Mouse (Mus musculus): ENCODE results near the gene Il2ra.
"Not testable (repeated sequence)": the region's sequence is repeated elsewhere in the genome, so short reads cannot be mapped to it uniquely, and the experiment has no call there.

Il2ra gene

DNA sequence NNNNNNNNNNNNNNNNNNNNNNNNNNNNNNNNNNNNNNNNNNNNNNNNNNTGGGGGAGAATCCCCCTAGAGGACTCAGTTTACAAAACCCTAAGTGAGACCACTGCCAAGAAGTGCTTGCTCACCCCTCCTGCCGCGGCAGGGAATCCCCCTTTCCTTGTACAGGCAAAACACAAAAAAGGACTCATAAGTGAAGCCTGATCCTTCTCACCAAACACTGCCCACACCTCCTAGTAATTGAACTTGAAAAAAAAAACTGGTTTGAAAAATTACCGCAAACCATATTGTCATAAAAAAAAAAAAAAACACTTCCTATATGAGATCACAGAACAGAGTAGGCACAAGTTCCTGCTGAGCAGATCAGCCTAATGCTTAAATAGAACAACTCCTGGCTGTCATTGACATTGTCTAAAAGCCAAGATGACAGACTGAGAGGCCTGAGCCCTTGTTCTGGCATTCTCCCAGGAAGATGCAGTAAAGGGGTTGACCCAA lies at the start of gene Il2ra:
Il2ra (plus strand) TSS at position 357 of the 491 bp plus-strand sequence.
- DNase-seq: no peak

DNA sequence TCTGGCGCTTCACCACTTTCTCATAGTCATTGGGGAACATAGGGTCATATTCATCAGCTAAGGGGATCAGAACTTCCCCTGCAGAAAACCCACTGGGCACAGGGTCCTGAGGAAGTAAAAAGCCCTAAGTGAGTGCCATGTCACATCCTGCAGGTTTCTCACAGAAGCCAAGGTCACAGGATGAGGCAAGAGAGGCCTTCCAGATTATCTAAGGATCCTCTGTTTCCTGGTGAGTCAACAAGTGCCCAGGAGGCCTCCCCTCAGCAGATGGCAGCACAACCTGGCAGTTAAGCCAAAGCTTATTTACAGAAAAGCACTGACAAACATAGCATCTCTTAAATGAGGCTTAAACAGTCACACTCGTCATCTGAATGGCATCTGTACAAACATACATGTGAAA lies 45.9 kb upstream of the Il2ra start:
- DNase-seq: no peak

DNA sequence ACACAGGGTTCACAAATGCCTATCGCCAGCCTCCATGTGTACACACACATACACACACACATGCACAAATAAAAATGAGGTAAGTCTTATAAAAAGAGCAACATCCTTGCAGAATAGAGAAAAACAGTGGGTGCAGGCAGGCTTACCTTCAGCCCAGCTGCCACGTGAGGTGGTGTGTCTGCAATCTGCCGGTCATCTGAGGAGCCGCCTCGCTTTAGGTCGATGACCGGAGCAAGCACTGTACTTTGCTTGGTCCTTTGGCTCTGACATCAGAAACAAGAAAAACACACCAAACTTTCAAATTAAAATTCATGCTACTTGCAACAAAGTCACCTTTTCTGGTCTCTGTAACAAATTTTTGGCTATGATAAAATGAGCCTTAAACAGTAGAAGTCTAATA lies 44.7 kb upstream of the Il2ra start:
- no peak for DNase-seq

DNA sequence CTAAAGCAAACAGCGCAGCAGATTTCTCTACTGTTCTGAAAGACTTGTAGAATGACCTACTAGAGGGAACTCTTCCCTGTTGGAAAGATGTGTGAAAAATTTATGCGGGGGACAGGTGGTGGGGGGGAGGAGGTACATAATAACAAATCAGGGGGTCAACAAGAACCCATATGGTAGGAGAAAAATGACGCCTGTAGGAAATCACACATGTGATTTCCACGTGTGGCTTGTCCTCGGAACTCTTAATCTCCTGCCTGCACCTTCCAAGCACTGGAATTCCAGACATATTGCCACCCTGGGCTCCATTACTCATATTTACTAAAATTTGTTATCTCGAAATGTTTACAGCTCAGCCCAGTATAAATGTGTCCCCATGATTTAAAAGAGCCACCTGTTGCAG lies 40.8 kb upstream of the Il2ra start:
- DNase-seq: no peak

DNA sequence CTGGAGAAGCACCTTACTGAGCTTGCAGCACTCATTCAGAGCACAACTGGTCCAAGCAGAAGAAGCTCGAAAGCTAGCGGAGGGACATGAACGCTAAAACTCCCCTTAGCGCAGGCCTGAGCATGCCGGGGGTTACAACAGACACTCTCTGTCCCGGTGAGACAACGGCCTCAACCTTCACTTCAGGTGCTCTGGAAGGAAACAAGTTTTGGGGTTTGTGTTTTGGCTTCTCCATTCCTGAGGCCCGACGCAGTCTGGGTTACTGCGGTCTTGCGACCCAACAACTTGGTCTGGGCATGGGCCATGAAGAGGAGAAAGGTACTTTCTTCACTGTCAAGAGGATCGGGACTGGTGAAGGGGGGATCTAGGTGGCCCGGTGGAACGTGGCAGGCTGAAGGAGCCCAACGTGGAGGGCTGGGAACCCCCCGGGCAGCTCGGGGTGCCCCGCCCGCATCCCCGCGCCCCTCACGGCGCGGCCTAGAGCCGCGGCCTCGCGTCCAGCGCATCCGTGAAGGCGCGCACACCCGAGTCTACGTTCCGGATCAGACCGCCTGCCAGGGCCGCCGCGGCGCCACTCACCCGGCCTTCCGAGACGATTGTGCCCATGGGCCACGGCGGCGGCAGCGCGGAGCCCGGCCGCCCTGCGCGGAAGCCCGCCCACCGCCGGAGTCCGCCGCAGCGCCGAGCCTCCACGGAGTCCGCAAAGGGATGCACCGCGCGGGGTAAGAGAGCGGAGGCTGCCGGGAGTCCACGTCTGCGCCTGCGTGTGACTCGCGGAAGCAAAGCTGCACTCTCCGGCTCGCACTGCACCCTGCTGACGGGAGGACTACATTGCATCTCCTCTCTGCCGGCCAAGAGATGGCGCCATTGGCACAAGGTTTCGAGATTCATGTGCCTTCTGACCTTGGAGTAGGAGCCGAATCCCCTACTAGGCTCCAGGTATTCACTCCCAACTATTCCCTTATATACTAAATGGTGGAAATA lies 39.8 kb upstream of the Il2ra start:
- DNase-seq: peak; percentile 94

DNA sequence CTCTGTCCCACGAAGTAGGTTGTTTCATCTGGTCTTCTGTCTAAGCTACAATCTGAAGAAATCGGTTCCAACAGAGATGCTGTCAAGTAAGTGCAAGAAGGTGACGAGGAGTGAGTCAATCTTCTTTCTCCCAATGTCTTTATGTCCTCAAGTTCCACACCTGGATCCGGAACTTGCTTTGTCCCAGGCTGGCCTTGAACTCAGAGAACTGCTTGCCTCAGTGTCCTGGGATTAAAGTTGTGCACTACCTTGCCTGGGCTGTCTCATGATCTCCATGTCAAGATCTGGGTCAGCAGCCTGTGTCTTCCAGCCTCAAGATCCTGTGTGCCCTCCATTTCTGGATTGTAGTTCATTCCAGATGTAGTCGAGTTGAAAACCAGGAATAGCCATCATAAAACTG lies 38.6 kb upstream of the Il2ra start, which contains the start of gene Rbm17:
Rbm17 (minus strand) TSS at position 101 of the 400 bp plus-strand sequence.
- DNase-seq: no peak

DNA sequence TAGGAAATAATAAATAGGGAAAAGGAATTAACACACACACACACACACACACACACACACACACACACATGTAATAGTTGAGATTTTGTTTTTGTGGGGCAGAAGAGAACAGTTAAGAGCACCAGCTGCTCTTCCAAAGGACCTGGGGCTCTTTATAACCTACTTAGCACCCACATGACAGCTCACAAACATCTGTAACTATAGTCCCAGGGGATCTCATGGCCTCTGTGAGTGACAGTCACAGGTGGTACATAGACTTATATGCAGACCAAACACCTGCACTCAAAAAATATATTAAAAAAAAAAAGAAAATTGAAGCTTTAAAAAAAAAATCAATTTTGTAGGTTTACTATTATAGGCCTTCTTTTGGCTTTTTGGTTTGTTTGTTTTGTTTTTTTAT lies 37.7 kb upstream of the Il2ra start:
- DNase-seq: no peak

DNA sequence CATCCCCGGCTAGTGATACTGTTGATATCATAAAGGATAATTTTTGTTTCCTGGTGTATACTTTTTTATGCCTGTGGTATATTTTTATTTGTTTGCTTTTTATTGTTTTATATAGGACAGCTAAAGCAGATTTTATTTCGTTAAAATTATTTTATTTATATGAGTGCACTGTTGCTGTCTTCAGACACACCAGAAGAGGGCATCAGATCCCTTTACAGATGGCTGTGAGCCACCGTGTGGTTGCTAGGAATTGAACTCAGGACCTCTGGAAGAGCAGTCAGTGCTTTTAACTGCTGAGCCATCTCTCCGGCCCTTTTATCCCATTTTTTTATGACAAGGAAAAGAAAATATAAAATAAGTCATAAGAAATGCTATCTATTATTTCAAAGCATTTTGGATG lies 35.9 kb upstream of the Il2ra start:
- not testable (repeated sequence) for DNase-seq

DNA sequence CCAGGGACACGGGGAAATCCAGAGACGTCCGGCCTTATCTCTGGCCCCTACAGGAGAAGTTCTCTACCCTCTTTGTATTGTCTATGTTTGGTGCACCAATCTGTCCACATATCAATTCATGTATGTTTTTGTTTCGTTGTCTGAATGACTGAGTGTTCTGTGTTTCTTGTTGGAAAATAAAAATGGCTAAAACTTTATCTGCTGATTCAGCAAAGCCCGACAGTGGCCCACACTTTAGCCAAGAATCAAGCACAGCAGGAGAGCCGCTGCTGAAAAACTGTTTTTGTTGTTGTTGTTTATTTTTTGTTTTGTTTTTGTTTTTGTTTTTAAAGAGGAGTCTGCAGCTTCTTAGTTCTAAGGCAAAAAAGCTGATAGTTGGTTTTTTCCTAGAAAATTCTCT lies 29.7 kb upstream of the Il2ra start:
- DNase-seq: not testable (repeated sequence)

DNA sequence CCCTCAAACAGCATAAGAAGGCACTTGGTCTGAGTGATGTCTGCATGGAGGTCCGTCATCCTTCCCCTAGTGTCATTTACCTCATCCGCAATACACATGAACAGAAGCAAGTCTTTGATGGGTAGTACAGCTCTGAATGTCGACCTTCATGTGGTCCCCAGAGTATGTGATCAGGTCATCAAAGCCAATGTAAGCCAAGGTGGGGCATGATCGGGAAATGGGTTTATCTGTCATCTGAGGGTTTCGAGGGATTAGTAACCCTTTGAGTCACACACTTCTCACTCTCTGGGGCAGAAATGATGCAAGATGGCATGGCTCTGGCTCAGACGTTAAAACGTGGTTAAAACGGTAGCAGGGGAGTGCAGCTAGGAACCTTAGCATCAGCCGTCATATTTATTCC lies 25.8 kb upstream of the Il2ra start:
- no peak for DNase-seq

DNA sequence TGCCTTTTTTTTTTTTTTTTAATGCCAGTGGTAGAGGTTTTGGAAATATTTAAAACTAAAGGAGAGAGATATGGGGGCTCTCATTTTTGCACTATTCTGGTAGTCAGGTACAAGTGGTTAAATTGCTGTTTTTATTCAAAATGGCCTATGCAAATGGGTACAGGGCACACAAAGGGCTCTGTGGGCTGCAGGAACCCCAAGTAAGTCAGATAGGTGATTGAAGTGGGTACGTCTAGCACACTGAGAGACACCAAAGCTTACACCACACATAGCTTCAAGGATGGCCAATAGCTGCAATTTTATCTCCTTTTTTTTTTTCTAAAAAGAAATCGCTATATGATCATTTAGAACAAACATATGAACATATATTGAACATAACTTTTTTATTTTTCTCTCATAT lies 23.0 kb upstream of the Il2ra start:
- DNase-seq: no peak

DNA sequence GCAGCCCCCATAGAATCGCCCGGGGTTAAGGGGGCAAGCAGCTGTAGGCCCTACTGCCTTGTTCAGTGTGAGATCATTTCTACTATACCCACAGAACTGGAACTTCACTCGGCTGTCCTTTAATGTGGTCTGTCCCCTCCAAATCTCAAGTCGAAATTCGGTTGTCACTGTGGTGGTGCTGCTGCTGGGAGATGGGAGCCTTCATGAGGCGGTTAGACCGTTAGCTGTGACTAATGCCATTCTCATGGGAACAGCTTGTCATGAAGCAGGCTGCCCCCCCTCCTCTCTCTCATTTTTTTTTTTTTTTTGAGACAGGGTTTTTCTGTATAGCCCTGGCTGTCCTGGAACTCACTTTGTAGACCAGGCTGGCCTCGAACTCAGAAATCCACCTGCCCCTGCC lies 19.4 kb upstream of the Il2ra start:
- DNase-seq: no peak

DNA sequence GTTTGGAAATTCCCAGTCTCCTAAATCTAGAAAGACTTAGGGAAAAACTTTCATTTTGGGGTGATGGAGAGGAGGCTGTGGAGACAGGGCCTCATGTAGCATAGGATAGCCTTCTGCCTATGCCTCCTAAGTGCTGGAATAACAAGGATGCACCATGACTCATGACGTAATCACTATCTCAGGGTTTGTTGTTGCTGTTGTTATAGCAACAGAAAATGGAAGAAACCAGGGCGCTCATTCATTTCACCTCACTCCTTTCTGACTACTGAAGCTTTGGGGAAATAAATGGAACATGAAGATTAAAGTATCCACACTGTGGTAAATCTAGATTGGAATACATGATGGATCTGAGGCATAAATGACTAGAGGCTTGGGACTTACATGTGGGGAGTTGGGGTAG lies 18.9 kb upstream of the Il2ra start:
- no peak for DNase-seq

DNA sequence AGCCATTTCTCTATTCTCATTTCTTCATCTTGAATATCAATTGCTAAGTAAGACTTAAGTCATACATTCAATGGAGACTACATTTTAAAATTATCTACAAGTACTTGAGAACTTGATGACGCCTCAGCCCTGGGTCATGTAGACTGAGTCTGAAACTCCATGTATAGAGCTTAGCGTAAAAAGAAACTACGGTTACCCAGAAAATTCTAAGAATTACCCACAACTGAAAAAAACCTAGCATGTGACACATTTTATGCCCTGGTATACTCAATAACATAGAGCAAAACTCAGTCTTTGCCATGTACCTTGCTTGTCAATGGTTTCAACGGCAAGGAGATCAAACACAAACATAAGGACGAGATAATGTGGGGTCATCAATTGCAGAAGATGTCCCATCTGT lies 16.7 kb upstream of the Il2ra start, which contains the start of gene Gm17490:
Gm17490 (minus strand) TSS at position 375 of the 400 bp plus-strand sequence.
- DNase-seq: no peak

DNA sequence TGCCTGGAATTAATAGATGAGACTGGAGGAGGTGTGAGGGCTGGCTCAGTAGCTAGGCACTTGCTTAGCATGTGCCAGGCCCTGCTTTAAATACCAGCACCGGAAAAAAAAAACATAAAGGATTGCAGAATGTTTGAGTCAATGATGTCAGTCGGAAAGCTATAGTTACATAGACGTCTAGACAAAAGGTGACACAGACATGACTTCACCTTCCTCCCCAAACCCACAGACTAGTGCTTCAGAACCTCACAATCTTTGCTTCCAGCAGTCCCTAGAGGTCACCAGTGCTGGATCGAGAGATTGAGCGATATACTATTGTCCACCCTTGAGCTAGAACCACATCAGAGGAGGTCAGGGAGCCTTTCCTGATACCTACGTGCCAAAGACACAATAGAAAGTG lies 7.6 kb upstream of the Il2ra start:
- DNase-seq: no peak

DNA sequence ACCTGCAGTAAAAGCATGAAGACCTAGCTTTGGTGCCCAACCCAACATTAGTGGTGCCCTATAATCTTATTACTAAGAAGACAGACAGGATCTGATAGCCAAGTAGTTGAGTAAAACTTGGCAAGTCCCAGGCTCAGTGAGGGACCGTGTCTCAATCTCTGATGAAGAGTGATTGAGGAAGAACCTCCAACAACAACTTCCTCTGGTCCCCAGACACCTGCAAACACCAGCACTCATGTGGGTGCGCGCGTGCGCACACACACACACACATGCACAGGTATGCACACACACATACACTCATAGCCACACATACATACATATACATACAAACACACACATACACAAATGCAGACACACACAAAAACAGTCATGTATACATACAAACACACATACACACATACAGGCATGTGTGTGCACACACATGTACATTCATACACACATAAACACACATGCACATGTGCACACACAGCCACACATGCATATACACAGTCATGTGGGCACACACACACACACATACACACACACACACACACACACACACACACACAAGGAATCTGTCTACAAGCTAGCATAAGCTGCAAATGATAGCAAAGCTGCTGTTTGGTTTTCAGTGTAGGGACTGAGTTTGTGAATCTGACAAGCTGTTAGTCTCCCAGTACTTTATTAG lies 7.0 kb upstream of the Il2ra start:
- no peak for DNase-seq

DNA sequence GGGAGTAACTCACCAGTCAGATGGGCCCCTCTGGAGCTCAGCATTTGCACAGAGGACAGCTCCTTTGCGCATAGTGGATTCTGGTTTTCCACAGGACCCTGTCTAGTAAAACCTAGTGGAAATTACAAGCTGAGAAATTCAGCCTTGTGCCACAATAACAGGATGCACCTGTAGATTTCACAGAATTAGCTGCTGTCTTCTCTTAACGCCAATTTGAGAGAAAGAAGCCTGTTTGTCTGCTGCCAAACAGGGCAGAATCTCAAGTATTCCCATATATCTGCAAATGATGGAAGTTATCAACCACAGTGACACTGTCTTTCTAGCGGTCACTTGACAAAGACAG lies 6.5 kb upstream of the Il2ra start:
- DNase-seq: no peak

DNA sequence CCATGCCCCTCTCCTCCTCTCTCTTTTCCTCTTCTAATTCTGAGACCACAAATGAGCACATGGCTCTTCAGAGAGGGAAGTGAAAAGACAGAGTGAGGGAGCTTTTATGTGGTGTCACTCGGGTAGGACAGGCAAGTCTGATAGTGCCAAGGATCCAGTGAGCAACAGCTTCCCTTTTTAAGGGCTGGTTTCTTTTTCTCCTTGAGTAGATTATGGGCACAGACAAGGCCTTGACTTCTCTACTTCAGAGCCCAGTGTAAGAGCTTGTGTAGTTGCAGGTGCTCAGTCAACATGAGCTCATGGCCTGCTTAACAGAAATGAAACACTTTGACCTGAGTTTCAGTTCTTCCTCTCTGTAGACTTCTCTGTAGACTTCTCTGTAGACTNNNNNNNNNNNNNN lies 5.5 kb upstream of the Il2ra start:
- peak; percentile 44 for DNase-seq

DNA sequence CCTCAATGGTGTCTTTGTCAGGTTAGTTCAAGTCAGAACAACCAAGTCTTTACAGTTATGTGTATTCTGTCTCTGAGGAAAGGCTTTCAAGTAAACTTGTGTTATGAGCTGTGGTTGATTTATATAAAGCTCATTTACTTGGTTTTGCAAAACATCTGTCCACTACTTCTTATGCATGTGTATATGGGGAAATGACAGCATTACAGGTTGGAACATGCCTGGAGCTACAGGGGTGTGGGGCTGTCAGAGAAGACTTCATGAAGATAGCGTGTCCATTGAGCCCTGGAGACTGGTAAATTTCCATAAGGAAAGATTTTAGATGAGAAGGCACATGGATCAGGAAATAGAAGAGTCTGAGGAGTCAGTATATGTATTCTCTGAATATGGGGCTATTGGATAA lies 1.4 kb downstream of the Il2ra start:
- DNase-seq: no peak

DNA sequence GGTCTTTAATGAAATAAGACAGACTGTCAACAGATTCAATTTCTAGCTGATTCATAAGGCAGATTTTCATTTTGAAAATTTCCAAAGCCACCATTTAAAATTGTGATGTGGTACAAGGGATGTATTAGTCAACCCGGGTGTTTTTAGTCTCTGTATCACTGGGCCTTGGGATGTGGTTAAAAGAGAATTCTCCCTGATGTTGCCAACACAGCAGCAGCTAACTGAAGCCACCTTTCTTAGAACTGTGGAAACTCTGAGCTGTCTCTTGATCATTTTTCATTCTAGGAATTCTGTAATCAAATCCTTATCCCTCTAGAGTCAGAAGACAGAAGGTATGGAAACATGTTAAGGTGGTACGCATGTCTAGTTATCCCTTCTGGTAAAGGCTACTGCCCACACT lies 2.7 kb downstream of the Il2ra start:
- DNase-seq: no peak

DNA sequence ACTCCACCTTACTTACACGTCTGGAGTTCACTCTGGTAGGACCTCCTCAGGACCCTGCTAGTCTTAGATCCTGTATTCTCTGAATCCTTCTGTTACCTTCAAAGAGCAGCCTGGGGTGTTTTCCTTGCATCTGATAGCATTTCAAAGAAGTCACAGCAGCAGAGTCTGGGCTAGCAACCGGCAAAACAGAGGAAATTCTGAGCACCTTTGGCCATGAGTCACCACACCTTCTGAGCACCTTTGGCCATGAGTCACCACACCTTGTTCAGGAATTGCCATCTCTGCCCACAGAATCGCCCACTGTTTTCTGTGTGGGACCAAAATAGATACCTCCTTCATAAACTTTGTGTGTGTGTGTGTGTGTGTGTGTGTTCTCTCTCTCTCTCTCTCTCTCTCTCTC lies 8.9 kb downstream of the Il2ra start:
- no peak for DNase-seq

DNA sequence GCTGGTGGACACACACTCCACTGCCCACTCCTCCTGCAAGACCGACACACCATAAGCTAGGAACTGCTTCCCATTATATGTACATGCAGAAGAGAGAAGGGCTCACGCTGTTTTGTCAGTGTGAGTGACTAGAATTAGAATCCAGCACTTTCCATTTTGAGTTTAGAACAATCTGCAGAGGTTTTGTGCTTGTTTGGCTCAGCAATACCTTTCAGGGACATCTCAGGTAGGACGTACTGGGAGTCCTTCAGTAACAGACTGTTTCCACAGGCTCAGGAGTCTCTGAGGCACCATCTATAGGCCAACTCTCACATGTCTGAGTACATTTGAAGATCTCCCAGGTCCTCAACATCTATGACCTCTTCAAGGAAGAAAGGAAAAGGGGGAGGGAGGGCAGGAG lies 9.6 kb downstream of the Il2ra start:
- DNase-seq: no peak

DNA sequence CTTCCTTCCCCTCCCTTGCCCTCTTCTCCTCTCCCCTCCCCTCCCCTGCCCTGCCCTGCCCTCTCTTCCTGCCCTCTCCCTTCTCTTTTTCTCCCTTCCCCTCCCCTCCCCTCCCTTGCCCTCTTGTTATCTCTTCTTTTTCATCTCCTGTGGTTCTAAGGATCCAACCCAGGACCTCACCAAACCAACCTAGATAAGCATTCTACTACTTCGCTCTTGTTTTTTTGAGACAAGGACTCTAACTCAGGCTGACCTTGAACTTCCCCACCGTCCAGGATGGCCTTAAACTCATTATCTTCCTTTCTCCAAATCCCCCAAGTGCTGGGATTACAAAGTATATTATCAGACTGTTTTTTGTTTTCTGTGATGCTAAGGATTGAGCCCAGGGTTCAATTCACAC lies 10.2 kb downstream of the Il2ra start:
- DNase-seq: no peak

DNA sequence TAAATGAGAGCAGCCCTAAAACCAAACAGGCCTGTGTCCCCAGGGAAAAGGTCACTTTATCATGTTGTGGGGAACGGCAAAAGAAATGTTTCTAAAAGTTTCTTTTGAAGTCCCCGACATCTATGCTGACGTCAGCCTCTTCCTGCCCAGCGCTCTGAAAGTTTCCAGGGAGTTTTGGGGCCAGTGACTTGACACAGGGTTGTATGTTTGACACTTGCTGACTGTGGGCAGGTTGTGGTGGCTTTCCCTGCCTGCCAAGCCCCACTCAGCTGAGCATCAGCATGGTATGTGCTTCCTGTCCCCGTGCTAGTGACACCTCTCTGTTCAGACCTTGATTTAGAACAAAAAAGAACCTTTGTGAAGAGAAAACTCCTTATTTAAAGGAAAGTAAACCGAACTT lies 10.7 kb downstream of the Il2ra start:
- no peak for DNase-seq

Measured in layer of hippocampus, adult 9-11 months (tissue).